Mouse (Mus musculus) kidney, embryonic 15.5 days (tissue): ENCODE measurements around the gene Sept1. TPM values are rescaled to one million over a fixed set of nuclear protein-coding genes. Genes with fewer than 3 reads are reported as not detected.

ENCODE experiments used
- ATAC-seq: fragments of 200-750 bp; cut with Nextera tagmentation; replicated peaks from 2 replicates; pipeline ENCODE4 v1.8.0; 2017; ENCODE audit warnings: moderate TSS enrichment; ENCODE audit not compliant: low FRiP score
- H3K27ac ChIP-seq: fragments of 300-500 bp; sonication (generic); 2 replicates; pipeline ENCODE4 v1.5.1; 2015; ENCODE audit warnings: mild to moderate bottlenecking, inconsistent platforms
- H3K27me3 ChIP-seq: fragments of 300-500 bp; sonication (generic); 2 replicates; pipeline ENCODE4 v1.6.1; 2015; ENCODE audit warnings: inconsistent platforms
- H3K36me3 ChIP-seq: fragments of 300-500 bp; sonication (generic); 2 replicates; pipeline ENCODE4 v1.6.1; 2015; ENCODE audit warnings: inconsistent platforms
- H3K4me1 ChIP-seq: fragments of 300-500 bp; sonication (generic); 2 replicates; pipeline ENCODE4 v1.6.1; 2015; ENCODE audit warnings: inconsistent platforms
- H3K4me2 ChIP-seq: fragments of 300-500 bp; sonication (generic); 2 replicates; pipeline ENCODE4 v1.6.1; 2015; ENCODE audit warnings: moderate library complexity, mild to moderate bottlenecking, inconsistent platforms
- H3K4me3 ChIP-seq: fragments of 300-500 bp; sonication (generic); replicated peaks from 2 replicates; pipeline ENCODE4 v1.5.1; 2015; ENCODE audit warnings: mild to moderate bottlenecking, inconsistent platforms
- H3K9ac ChIP-seq: fragments of 300-500 bp; sonication (generic); 2 replicates; pipeline ENCODE4 v1.6.1; 2015; ENCODE audit warnings: mild to moderate bottlenecking, inconsistent platforms
- H3K9me3 ChIP-seq: fragments of 300-500 bp; sonication (generic); replicated peaks from 2 replicates; pipeline ENCODE4 v1.6.1; 2016; ENCODE audit warnings: inconsistent platforms
- WGBS: fragments of 180-500 bp; shearing (Covaris S2); methylation state at CpG from one replicate; pipeline ENCODE4 v1.1.7; 2015; ENCODE audit warnings: mixed read lengths; 5-methylcytosine and 5-hydroxymethylcytosine counted together
- polyA plus RNA-seq: library from polyadenylated mRNA; unstranded; fragments of >200 nt; fragmentation: Nextera tagmentation; extraction: Ambion mirVana; gene quantifications from 2 replicates; pipeline ENCODE4 v1.2.1, GENCODE M21; 2015

Sept1 gene
- 21.3 and 21.7 TPM in 2 replicates for polyA plus RNA-seq

- Histone ChIP-seq H3K4me1 (peaks cover 36% of the 10 kb centered on the region), H3K4me3 (peak within 1 kb of the TSS; percentile 99), H3K36me3 (peaks cover 49% of the 10 kb centered on the region), H3K9me3 (no peaks in the 10 kb centered on the region), H3K4me2 (peak within 1 kb of the TSS; percentile 71), H3K27ac (peak within 1 kb of the TSS; percentile 99), H3K9ac (peak within 1 kb of the TSS; percentile 98), H3K27me3 (no peaks in the 10 kb centered on the region)
- WGBS: under 1% methylated on average over 64 of the region's 64 CpGs
- peak; percentile 92 for ATAC-seq
Measured at GRCm38 (mm10) chr7:127232622-127233367, at the start of gene Sept1, which contains the start of gene Zfp553. Sept1 (minus strand) TSS chr7:127233130. Zfp553 (plus strand) TSS chr7:127233061.

GRCm38 (mm10) chr7:127282190-127282589, 49.3 kb upstream of the Sept1 start:
- Histone ChIP-seq H3K27me3 (no peaks in the 10 kb centered on the region), H3K36me3 (no peaks in the 10 kb centered on the region), H3K4me1 (peaks cover 19% of the 10 kb centered on the region), H3K4me2 (no peak overlapping the region), H3K4me3 (no peak overlapping the region), H3K27ac (no peak overlapping the region), H3K9ac (no peak overlapping the region), H3K9me3 (0 out of 2 replicates have a peak, but pooled peaks cover 4% of the 10 kb centered on the region)
- WGBS: 80% methylated on average over 2 of the region's 2 CpGs
- no peak for ATAC-seq

- no peak for ATAC-seq
- H3K9ac ChIP-seq: no peak overlapping the region
- H3K4me3 ChIP-seq: no peak overlapping the region
- H3K27ac ChIP-seq: no peak overlapping the region
- no peak overlapping the region for H3K4me2 ChIP-seq
- no peaks in the 10 kb centered on the region for H3K27me3 ChIP-seq
- no peaks in the 10 kb centered on the region for H3K36me3 ChIP-seq
- no peaks in the 10 kb centered on the region for H3K9me3 ChIP-seq
- 57% methylated on average over 4 of the region's 4 CpGs for WGBS
- peaks cover 30% of the 10 kb centered on the region for H3K4me1 ChIP-seq
Measured at GRCm38 (mm10) chr7:127281114-127281513, 48.2 kb upstream of the Sept1 start.

- Histone ChIP-seq H3K9ac (no peak overlapping the region), H3K4me1 (peaks cover 30% of the 10 kb centered on the region), H3K4me2 (no peak overlapping the region), H3K36me3 (no peaks in the 10 kb centered on the region), H3K9me3 (no peaks in the 10 kb centered on the region), H3K4me3 (no peak overlapping the region), H3K27me3 (no peaks in the 10 kb centered on the region), H3K27ac (no peak overlapping the region)
- 67% methylated on average over 3 of the region's 3 CpGs for WGBS
- ATAC-seq: no peak
Measured at GRCm38 (mm10) chr7:127280092-127280491, 47.2 kb upstream of the Sept1 start.

GRCm38 (mm10) chr7:127278311-127278710, 45.4 kb upstream of the Sept1 start:
- H3K27me3 ChIP-seq: no peaks in the 10 kb centered on the region
- ATAC-seq: peak; percentile 35; the same call in 1 of the 2 replicates

GRCm38 (mm10) chr7:127276519-127276961, 43.6 kb upstream of the Sept1 start:
- ATAC-seq: peak; percentile 19; the same call in 1 of the 2 replicates
- Histone ChIP-seq H3K4me3 (no peak overlapping the region), H3K36me3 (peaks cover 11% of the 10 kb centered on the region), H3K9me3 (no peaks in the 10 kb centered on the region), H3K4me1 (peaks cover 49% of the 10 kb centered on the region), H3K27me3 (no peaks in the 10 kb centered on the region), H3K4me2 (peak overlapping the region; percentile 12; the same call in 1 of the 2 replicates), H3K27ac (peak overlapping the region; percentile 85), H3K9ac (no peak overlapping the region)
- 26% methylated on average over 5 of the region's 5 CpGs for WGBS

More at GRCm38 (mm10) chr7:127278311-127278710, 45.4 kb upstream of the Sept1 start:
- H3K4me1 ChIP-seq: peaks cover 38% of the 10 kb centered on the region
- no peaks in the 10 kb centered on the region for H3K9me3 ChIP-seq
- H3K9ac ChIP-seq: no peak overlapping the region
- no peak overlapping the region for H3K4me2 ChIP-seq
- H3K36me3 ChIP-seq: no peaks in the 10 kb centered on the region
- WGBS: 18% methylated on average over 8 of the region's 8 CpGs
- no peak overlapping the region for H3K4me3 ChIP-seq
- peak overlapping the region; percentile 85 for H3K27ac ChIP-seq

GRCm38 (mm10) chr7:127273925-127274789, 41.2 kb upstream of the Sept1 start, which contains the start of gene Sephs2:
Sephs2 (minus strand) TSS chr7:127274055.
- Histone ChIP-seq H3K9me3 (no peaks in the 10 kb centered on the region), H3K4me2 (peak within 1 kb of the TSS; percentile 84), H3K4me1 (peaks cover 47% of the 10 kb centered on the region), H3K27ac (peak within 1 kb of the TSS; percentile 92), H3K4me3 (peak within 1 kb of the TSS; percentile 80), H3K9ac (peak within 1 kb of the TSS; percentile 84), H3K36me3 (peaks cover 31% of the 10 kb centered on the region), H3K27me3 (no peaks in the 10 kb centered on the region)
- under 1% methylated on average over 39 of the region's 39 CpGs for WGBS
- ATAC-seq: peak; percentile 86

GRCm38 (mm10) chr7:127273118-127273923, 40.4 kb upstream of the Sept1 start:
- Histone ChIP-seq H3K4me3 (peak overlapping the region; percentile 80), H3K4me2 (peak overlapping the region; percentile 84), H3K9me3 (no peaks in the 10 kb centered on the region), H3K27me3 (no peaks in the 10 kb centered on the region), H3K9ac (peak overlapping the region; percentile 84), H3K27ac (peak overlapping the region; percentile 92), H3K4me1 (peaks cover 40% of the 10 kb centered on the region), H3K36me3 (peaks cover 39% of the 10 kb centered on the region)
- ATAC-seq: peak; percentile 61
- 9% methylated on average over 50 of the region's 50 CpGs for WGBS

GRCm38 (mm10) chr7:127272566-127272965, 39.6 kb upstream of the Sept1 start:
- ATAC-seq: no peak
- Histone ChIP-seq H3K9ac (no peak overlapping the region), H3K4me3 (peak overlapping the region; percentile 80), H3K9me3 (no peaks in the 10 kb centered on the region), H3K4me1 (peaks cover 34% of the 10 kb centered on the region), H3K4me2 (peak overlapping the region; percentile 84), H3K36me3 (peaks cover 42% of the 10 kb centered on the region), H3K27ac (no peak overlapping the region), H3K27me3 (no peaks in the 10 kb centered on the region)
- WGBS: 96% methylated on average over 15 of the region's 15 CpGs

- H3K27ac ChIP-seq: no peak overlapping the region
- ATAC-seq: no peak
- no peak overlapping the region for H3K9ac ChIP-seq
- peaks cover 20% of the 10 kb centered on the region for H3K4me1 ChIP-seq
- H3K9me3 ChIP-seq: no peaks in the 10 kb centered on the region
- WGBS: 93% methylated on average over 4 of the region's 4 CpGs
- H3K27me3 ChIP-seq: no peaks in the 10 kb centered on the region
- H3K36me3 ChIP-seq: peaks cover 42% of the 10 kb centered on the region
- H3K4me3 ChIP-seq: no peak overlapping the region
- H3K4me2 ChIP-seq: peak overlapping the region; percentile 24
Measured at GRCm38 (mm10) chr7:127271093-127271492, 38.2 kb upstream of the Sept1 start.

- H3K4me3 ChIP-seq: no peak overlapping the region
- H3K36me3 ChIP-seq: peaks cover 42% of the 10 kb centered on the region
- ATAC-seq: no peak
- no peak overlapping the region for H3K27ac ChIP-seq
- 86% methylated on average over 5 of the region's 5 CpGs for WGBS
- H3K9ac ChIP-seq: no peak overlapping the region
- H3K4me1 ChIP-seq: peaks cover 19% of the 10 kb centered on the region
- peak overlapping the region; percentile 24; the same call in 1 of the 2 replicates for H3K4me2 ChIP-seq
- H3K9me3 ChIP-seq: no peaks in the 10 kb centered on the region
- no peaks in the 10 kb centered on the region for H3K27me3 ChIP-seq
Measured at GRCm38 (mm10) chr7:127270666-127271065, 37.7 kb upstream of the Sept1 start.
